Mouse (Mus musculus): ENCODE data around the gene Ptk7. TPM values are rescaled to one million over a fixed set of nuclear protein-coding genes. Genes with fewer than 3 reads are reported as not detected.
"Not testable (repeated sequence)": the region's sequence is repeated elsewhere in the genome, so short reads cannot be mapped to it uniquely, and the experiment has no call there.

Ptk7 gene
- total RNA-seq, 2 experiments from 2014 or later, result 0.30 to 0.38 TPM

DNA sequence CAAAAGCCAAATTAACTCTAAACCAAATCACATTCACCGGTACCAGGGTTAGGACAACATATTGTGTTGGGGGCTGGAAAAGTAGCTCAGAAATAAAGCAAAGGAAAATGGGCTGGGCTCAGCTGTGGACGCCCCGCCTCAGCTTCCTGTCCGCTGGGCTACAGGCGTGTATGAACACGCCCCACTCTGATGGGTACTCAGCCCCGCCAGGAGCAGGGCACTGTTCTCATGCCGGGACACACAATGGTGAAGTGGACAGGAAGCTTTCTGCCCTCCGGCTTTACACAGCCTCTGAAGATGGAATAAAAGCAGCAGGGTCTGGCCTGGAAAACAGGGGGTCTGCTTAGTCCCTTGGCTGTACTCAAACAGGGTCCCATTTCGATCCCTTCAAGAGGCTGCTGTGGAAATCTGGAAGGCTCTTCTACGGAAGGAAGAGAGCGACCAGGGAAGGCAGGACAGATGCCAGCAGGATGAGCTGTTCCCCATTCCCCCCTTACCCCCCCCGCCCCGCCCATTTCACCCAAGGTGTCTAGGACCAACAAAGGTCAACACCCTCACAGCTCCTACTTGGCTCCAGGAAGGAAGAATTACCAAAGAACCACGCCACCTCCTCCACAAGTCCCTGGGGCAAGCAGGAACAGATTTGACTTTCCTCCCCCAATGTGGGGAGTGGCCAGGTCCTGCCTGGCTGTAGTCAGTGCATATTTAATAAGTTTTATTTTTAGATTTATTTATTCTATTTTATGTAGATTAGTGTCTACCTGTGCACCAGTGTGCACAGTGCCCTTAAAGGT is 19.4 kb downstream of the Ptk7 start:
- no peak for DNase-seq (ENCODE audit: low spot score)

DNA sequence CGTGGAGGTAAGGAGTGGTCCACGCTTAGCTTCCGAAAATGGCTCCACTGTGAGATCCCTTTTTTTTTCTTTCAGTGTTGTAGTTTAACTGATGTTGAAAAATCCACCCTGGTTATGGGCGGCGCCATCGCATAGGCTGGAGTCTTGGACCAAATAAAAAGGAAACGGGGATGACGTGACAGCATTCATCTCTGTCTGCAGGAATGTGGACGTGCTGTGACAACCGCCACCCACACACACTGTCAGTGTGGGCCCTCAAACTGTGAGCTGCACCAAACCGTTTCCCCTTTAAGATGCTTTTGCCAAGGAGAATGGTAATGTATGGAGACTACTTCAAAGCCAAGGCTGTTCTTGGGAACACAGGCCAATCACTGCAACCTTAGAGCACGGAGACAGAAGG is 23.3 kb downstream of the Ptk7 start:
- no peak for DNase-seq (ENCODE audit: low spot score)

DNA sequence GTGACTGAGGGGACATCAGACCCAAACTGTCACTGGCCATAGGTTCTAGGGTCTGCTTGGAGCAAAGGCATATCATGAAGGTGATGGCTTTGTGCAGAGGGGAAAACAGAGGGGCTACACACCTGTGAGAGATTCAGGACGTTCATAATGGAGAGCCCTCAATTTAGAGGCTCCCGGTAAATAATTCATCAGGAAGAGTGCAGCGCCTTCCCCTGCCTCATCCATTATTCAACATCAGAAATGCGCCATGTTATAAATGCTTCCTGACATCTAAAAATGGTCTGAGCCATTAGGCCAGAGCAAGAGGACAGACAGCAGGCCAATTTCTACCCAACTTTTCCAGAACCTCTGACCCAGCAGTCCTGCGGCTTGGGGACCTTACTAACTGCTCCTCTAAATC is 24.2 kb downstream of the Ptk7 start:
- DNase-seq (ENCODE audit: low spot score), result no peak

DNA sequence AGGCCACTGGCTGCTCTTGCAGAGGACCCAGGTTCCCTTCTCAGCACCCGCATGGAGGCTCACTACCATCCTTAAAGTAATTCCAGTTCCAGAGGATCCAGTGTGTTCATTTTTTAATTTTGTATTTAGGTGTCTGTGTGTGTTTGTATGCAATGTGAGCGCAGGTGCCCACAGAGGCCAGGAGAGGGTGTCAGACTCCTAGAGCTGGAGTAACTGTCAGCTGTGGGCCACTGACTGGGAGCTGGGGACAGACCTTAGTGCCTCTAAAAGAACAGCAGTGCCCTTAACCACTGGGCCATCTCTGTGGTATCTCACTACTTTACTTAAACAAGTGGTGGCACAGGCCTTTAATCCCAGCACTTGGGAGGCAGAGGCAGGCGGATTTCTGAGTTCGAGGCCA is 26.1 kb downstream of the Ptk7 start:
- DNase-seq (ENCODE audit: low spot score), result no peak

DNA sequence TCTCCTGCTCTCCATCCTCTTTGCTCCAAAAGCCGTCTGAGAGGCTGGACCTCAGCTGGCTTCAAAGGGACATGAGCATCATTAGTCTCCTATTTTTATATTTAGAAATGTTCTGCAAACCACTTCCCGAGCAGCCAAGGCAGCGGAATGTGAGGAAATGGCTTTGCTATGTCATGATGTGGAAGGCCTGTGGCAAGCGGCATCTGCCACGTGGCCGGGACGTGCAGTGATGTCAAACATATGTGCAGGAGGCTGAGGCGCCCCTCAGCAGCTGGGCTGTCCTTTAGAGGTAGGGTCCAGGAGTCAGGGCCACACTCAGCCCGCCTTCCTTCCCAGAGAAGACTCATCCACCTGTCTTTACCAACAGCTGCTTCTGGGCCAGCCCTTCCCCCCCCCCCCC is 27.1 kb downstream of the Ptk7 start:
- DNase-seq (ENCODE audit: low spot score), result no peak

DNA sequence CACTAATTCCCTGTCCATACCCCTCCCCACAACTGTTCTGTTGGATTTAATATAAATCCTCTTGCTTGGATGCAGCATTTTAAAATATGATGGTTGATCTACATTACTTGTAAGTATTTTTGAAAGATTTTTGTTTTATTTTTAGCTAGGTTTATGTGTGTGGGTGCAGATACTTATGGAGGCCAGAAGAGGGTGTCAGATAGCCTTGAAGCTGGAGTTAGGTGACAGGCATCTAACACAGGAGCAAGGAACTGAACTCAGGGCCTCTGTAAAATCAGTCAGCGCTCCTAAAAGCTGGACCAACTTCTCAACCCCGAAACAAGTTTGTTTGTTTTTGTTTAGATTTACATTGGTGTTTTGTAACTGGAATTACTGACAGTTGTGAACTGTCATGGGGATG is 28.7 kb downstream of the Ptk7 start:
- no peak for DNase-seq (ENCODE audit: low spot score)

DNA sequence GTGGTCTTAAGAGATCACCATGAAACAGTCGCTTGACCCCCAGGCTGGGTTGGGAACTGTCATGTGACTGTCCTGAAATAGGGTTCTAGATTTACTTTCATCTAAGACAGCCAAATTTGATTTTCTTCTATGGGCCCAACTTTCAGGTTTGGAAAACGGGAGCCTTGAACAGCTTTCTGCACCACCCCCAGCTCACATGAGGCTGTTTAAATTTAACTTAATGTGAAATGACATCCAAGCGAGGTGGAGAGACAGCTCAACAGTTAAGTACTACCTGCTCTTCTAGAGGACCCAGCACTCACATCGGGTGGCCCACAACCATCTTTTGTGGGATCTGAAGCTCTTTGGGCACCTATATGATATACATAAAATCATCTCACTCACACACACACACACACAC is 30.3 kb downstream of the Ptk7 start:
- DNase-seq (ENCODE audit: low spot score), result no peak

DNA sequence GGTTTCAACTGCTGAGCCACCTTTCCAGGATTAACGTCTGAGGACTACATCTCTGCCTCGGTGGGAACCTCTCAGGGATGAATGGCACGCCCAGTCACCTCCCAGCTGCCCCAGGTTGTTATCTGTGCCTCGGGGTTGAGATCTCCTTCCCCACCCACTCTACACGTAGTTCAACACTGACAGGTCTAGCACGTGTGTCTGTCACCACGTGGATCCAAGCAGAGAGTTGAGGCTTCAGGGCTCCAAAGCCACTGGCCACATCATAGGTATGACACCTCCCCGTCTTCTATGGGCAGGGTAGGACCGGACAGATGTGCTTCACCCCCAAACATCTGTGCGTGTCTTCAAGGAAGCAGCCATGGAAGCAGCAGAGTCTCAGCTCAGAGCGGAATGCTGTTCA is 31.3 kb downstream of the Ptk7 start:
- no peak for DNase-seq (ENCODE audit: low spot score)

DNA sequence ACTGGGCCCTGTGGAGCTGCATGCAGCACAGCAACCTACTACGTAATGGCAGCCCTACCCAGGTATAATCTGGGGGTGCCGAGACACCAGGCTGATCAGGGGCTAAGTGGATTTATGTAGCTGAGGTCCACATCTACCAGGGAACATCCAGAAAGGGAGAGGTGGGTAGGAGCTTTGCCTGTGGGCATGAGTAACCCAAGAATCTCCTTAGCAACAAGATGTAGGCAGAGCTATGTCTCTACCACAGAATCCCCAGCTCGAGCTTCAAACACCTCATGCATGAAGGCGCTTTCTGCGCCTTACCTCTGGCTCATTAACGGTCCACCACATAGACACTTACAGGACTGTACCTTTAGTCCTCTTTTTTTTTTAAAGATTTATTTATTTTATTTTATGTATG is 34.0 kb downstream of the Ptk7 start:
- DNase-seq (ENCODE audit: low spot score), result no peak

DNA sequence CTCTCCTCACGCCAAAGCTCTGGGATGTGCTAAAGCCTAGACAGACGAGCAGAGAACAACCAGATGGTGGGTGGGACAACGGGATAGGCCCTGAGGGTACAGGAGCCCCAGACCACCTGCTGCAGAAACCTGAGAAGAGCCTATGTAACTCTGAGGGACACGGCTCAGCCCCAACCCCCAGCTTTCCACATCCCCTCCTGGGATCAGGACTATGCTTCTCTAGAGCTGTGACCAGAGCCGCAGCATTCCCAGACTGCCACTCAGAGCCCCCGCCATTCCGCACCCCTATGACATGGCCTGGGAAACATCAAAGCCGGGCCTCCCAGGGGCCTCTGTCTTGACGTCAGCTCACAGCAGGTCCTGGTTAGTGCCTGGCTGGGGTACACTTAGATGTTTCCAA is 34.7 kb downstream of the Ptk7 start:
- no peak for DNase-seq (ENCODE audit: low spot score)

DNA sequence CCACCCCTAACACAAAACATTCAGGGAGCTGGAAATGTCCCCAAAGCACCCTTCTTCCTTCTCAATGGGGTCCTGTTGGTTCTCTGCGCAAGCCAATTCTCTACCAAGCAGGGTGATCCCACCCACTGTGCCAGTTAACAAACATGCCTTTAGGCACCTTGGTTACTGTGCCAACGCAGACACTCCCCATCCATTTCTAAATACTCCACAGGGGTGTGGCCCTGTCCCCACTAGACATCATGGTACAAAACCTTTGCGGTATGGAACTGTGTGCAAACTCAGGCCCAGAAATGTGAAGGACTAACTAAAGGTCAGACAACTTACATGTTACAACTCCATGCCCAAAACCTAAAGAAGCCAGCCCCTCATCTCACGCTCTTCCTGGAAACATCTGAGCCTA is 36.2 kb downstream of the Ptk7 start:
- no peak for DNase-seq (ENCODE audit: low spot score)

DNA sequence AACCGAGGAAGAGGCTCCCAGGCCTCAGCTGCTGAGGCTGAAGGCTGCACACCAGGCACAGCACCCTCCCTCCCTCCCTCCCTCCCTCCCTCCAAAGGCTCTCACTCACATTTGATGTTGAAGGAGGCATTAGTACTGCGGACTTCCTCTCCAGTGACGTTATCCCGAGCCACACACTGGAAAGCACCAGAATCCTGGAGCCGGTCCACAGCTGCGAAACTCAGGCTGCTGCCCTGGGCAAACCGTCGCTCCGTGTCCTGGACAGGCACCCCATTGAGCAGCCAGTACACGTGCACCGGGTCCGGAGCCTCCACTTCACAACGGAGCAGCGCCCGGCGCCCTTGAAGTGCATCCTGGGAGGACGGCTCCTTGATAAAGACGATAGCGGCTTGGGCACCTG is 37.9 kb downstream of the Ptk7 start:
- no peak for DNase-seq (ENCODE audit: low spot score)

DNA sequence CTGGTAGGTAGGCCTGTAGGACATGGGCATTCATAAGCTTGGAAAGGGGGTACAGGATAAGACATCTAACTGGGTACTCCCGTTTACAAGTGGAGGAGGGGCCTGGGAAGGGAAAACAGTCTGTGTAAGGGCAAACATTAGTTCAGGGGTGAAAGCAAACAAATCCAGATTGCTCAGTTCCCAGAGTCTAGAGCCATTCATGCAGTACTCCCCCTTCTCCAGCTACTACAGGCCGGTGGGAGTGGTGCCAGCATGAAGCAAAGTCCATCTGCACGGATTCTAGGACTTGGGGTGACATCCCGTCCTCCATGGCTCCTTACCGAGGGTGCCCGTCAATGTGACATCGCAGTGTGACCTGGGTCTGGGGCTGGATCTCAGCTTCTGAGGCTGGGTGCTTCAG is 38.9 kb downstream of the Ptk7 start:
- no peak for DNase-seq (ENCODE audit: low spot score)

DNA sequence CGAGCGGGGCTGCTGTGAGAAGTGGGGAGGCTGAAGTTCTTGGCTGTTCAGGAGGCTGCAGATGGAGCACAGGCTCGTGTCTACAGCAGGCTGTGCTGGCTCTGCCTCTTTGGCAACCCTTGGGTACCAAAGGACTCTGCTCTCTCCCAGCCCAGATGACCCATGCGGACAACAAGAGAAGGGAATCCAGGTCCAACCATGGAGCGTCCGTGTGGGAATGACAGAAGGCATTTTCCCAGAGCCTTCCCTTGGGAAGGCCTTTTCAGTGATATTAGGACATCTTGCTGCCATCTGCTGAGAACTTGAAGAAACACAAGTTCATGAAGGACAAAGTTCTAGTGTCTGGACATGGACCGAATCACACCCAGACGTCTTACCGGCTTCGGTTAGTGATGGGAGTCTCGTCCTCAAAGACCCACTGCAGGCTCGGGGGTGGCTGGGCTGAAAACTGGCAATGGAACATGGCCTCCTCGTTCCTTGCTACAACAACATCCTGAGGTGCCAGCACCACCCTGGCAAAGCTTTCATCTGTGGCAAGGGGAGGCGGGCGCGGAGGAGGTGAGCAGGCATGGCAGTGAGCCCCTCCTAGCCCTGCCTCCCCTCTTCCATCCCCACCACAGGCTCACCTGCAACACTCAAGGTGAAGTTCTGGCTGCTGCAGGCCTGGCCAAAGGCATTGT is 39.5 kb downstream of the Ptk7 start:
- no peak for DNase-seq (ENCODE audit: low spot score)

DNA sequence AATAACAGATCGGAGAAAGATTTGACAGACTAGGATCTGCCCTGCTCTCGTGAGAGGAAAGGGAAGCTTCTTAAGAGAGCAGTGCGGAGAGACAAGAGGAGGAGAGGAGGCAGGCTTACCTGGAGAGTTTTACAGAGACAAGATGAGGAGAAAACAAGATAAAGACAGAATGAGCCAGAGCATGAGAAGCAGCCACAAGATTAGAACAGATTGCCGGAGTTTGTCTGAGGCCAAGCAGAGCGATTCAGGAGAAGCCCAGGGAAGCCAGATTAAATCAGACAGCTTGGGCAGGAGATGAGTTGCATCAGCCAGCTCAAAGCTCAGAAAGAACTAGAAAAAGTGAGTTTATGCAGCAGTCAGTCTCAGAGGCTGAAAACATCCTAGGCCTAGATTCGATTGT is 40.4 kb downstream of the Ptk7 start:
- no peak for DNase-seq (ENCODE audit: low spot score)

DNA sequence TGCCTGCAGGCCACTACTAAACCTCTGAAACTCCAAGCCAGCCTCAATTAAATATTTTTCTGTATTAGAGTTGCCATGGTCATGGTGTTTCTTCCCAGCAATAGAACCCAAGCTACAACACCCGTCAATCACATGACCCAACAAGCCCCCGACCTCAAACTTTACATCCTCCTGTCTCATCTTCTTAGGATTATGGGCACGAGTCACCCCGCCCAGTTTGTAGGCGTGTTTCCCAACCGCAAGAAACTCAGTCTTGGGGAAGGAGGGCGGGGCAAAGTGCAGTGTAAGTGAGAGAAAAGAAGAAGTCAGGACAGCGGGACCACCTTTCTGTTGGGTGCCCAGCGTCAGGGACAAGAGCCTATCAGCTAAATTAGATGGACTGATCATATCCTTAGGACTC is 41.1 kb downstream of the Ptk7 start:
- DNase-seq (ENCODE audit: low spot score), result no peak

DNA sequence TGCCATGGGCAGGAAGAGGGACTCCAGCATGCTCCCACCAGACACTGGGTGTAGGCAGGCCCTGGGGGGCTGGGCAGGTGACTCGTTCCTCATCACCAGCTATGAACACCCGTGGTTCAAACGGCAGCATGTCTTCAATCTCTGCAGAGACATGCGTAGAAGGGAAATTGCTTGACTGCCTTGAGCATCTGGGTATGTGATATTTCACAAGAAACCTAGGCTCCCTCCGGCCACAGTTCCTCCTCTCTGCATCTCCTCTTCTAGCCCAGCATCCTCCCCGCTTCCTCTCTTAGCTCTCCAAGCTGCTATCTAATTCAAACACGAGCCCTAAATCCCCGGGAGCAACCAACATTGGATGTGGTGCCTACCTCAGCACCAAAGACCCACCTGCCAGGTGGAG is 43.0 kb downstream of the Ptk7 start:
- DNase-seq (ENCODE audit: low spot score), result no peak

DNA sequence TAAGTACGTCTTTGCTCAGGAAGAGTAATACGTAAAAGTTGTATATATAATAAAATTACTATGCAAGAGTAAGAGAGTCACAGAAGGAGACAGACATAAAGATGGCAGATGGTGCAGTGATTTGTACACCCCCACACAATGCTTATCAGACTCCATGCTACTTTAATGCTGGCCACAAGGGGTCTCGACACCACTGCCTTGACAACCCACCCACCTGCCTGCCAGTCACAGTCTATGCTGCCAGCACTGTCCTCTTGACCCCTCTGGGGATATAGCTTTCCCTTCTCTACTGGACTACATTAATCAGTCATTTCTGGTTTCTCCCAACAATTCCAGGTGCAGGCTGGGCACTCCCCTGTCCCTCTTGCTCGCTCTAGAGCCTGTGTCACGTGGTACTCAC is 50.7 kb downstream of the Ptk7 start:
- no peak for DNase-seq (ENCODE audit: low spot score)

DNA sequence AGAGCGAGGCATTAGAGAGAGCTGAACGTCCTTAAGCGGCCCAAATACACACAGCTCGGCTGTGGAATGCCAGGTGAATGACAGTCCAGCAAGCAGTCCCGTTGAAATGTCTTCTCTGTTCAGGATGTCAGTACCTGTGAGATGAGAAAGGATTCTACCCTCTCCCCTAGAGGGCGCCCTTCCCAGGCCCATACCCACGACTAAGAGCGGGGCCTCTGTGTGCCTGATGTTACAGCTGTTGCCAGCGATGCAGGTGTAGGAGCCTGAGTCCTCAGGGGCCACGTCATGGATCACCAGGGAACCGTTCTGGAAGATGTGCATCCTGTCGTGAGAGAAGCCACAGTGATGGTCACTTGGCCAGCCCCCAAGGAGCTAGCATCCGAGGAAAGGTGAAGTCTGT is 53.2 kb downstream of the Ptk7 start:
- no peak for DNase-seq (ENCODE audit: low spot score)

DNA sequence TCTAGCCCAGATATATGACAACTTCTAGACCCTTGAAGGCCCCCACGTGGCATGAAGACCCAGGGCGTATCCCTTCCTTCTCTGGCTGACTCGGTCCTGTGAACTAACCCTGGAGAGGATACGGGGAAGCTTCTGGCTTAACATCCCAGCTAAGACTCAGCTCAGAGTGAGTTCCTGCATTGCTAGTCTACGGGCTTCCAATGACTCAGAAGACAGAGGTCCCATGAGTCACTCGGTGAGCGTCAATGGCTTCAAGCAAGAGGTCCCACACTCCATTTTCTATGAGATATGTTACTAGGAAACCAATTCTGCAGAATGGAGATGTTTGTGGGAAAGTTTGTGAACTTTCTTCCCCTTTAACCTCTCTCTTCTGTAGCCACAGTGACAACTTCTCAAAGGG is 54.8 kb downstream of the Ptk7 start:
- DNase-seq (ENCODE audit: low spot score), result no peak

DNA sequence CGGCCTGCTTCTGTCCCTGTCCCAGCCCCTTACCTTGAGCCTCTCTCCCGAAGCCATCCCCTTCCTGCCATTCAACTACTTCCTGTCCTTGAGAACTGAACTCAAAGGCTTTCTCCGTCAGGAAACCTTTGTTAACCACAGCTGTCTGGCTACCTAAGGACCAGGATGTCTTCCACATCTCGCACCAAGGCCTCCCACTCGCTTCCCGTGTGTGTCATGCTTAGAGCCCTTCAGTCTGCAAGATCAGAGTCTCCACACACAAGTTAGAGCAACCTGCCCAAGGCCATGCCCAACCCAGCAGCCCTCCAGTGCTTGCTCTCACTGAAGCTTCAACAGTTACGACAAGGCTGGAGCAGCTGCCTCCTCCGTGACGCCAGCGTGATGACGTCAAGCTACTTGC is 58.3 kb downstream of the Ptk7 start:
- DNase-seq (ENCODE audit: low spot score), result no peak

DNA sequence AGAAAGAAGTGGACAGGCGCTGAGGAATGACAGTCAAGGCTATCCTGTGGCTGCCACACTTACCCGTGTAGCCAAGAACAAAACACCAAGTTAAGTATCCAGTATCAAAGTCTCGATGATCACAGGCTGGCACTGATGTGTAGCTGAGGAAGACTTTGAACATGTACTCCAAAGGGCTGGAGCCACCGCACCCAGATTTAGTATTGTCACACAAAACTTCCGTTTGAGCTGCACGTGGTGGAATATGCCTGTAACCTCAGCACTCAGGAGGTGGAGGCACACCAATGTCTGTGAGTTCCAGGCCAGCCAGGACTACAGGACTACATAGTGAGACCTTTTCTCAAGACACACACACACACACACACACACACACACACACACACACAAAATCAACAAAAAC is 70.2 kb downstream of the Ptk7 start:
- DNase-seq (ENCODE audit: low spot score), result no peak

DNA sequence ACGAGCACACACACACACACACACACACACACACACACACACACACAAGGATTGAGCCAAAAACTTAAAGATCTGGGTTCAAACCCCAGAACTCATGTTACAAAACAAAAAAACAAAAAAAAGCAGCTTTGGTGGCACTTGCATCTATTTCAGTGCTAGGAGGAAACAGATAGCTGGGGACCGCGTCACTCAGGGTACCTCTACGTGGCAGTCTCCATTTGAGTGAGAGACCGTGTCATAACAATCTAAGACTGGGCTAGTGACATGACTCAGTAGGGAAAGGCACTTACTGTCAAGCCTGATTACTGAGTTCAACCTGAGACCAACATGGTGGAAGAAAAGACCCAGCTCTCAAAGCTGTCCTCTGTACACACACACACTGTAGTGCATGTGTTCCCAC is 71.2 kb downstream of the Ptk7 start:
- no peak for DNase-seq (ENCODE audit: low spot score)

DNA sequence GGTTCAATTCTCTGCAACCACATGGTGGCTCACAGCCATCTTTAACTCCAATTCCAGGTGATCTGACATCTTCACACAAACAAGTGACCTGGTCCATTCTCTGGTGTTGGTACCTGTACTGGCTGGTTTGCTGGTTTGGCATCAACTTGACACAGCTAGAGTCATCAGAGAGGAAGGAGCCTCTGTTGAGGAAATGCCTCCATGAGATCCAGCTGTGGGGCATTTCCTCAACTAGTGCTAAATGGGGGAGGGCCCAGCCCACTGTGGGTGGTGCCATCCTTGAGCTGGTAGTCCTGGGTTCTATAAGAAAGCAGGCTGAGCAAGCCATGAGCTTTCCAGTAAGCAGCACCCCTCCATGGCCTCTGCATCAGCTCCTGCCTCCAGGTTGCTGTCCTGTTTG is 72.0 kb downstream of the Ptk7 start:
- not testable (repeated sequence) for DNase-seq (ENCODE audit: low spot score)
